Mouse (Mus musculus): ENCODE results near the gene Nnmt. TPM values are rescaled to one million over a fixed set of nuclear protein-coding genes. Genes with fewer than 3 reads are reported as not detected.
A peak's percentile ranks its signal among the peaks of the same experiment; 100 is the strongest.

The Nnmt gene
- polyA plus RNA-seq, 1 experiment from 2014 or later: 2.6 TPM

DNA sequence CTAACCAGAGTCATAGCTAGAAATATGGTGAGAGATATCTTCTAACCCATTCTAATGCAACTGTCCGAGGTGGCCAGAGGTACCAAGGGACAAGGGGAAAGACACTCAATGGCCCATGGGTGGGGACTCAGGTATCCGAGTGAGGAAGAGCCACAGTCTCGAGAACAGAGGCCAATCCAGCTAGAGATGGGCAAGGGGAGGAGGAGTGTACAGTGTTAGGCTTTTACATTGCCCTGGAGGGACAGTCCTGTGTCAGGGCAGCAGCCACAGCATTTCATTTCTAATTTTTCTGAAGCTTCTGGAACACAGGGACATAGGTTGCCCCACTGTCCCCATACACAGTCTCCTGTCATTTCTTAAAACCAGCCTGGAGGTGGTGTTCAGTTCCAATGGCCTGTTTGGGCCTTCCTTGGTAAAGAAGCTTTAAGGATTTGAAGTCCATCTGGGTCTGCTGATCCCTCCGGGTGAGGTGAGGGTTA, 40.7 kb upstream of the Nnmt start:
- no peak overlapping the region for H3K4me2 ChIP-seq (replicated peaks; ENCODE audit: low read depth, low read length)
- no peak for ATAC-seq
- H3K9ac ChIP-seq (replicated peaks; ENCODE audit: low read depth): no peak overlapping the region
- TF ChIP-seq CTCF (IDR thresholded peaks at IDR 0.05) (no peak), EP300 (IDR thresholded peaks at IDR 0.05) (no peak)
- no peak overlapping the region for H3K27ac ChIP-seq (ENCODE audit: low read length)
- H3K36me3 ChIP-seq (ENCODE audit: insufficient read depth, low read length): no peaks in the 10 kb centered on the region
- H3K9me3 ChIP-seq (ENCODE audit: low read length): no peaks in the 10 kb centered on the region
- H3K4me3 ChIP-seq (ENCODE audit: low read depth, low read length): no peak overlapping the region
- DNase-seq (ENCODE audit: low spot score): no peak
- no peaks in the 10 kb centered on the region for H3K27me3 ChIP-seq (replicated peaks; ENCODE audit: insufficient read depth, low read length)
- WGBS: 52% methylated on average over 4 of the region's 4 CpGs
- H3K4me1 ChIP-seq (ENCODE audit: insufficient read depth, low read depth, low read length): peaks cover 16% of the 10 kb centered on the region

DNA sequence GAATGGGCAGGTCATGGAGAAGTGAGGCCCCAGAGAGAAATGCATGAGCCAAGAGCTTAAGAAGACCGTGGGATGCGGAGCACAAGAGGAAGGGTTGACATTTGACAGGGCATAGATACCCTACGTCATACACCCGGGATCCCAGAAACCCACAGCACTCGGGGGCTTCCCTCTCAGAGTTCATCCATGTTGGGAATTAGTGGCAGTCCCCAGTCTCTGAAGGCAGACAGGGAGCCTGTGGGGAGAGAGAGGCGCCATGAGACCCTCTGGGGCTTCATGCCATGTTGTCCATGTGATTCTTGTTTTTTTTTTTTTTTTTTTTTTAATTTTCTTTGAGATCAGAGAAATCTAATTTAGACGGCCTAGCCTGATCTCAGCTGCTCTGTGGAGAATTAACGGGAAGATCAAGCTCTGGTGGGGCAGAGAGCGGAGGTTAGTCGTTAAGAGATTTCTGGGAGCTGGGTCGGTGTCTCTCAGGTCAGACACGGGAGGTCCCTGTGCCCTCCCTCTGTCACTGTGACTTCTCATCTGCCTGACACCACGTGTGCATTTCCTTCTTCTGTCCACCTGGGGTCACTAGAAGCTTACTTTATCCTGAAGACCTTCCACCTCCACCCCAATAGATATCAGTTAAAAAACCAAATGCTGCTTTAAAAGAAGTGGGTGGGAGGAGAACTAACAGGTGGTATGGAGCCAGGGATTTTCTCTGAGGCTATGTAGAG, 40.1 kb upstream of the Nnmt start:
- TF ChIP-seq CTCF (IDR thresholded peaks at IDR 0.05): peak; percentile 77
- no peak for TF ChIP-seq EP300 (IDR thresholded peaks at IDR 0.05)
- no peak for ATAC-seq
- DNase-seq (ENCODE audit: low spot score): peak; percentile 75

DNA sequence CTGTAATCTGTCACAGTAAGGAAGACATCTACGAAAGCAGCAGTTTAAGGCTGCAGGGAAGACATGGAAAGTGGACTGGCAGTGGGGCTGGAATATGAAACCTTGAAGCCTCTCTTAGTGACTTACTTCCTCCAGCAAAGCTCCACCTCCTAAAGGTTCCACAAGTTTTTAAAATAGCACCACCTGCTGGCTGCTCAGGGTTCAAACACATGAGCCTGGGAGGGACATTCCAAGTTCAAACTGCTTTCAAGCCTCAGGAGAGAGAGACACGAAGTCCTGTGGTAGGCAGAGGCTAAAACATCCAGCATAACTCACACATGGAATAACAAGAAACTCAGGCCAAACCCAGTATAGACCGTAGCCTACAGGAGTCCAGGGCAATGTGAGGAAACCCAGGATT, 39.4 kb upstream of the Nnmt start:
- Histone ChIP-seq H3K4me1 (ENCODE audit: insufficient read depth, low read depth, low read length) (peaks cover 16% of the 10 kb centered on the region), H3K9me3 (ENCODE audit: low read length) (no peaks in the 10 kb centered on the region), H3K4me2 (replicated peaks; ENCODE audit: low read depth, low read length) (no peak overlapping the region), H3K4me3 (ENCODE audit: low read depth, low read length) (no peak overlapping the region), H3K27me3 (replicated peaks; ENCODE audit: insufficient read depth, low read length) (no peaks in the 10 kb centered on the region), H3K27ac (ENCODE audit: low read length) (no peak overlapping the region), H3K9ac (replicated peaks; ENCODE audit: low read depth) (no peak overlapping the region), H3K36me3 (ENCODE audit: insufficient read depth, low read length) (no peaks in the 10 kb centered on the region)
- DNase-seq (ENCODE audit: low spot score): no peak
- no peak for TF ChIP-seq EP300 (IDR thresholded peaks at IDR 0.05)
- peak; percentile 32 for TF ChIP-seq CTCF (IDR thresholded peaks at IDR 0.05)
- 68% methylated on average over 3 of the region's 3 CpGs for WGBS
- no peak for ATAC-seq

More for the DNA sequence above, 40.1 kb upstream of the Nnmt start:
- no peak overlapping the region for H3K9ac ChIP-seq (replicated peaks; ENCODE audit: low read depth)
- H3K36me3 ChIP-seq (ENCODE audit: insufficient read depth, low read length): no peaks in the 10 kb centered on the region
- H3K4me1 ChIP-seq (ENCODE audit: insufficient read depth, low read depth, low read length): peaks cover 16% of the 10 kb centered on the region
- no peaks in the 10 kb centered on the region for H3K27me3 ChIP-seq (replicated peaks; ENCODE audit: insufficient read depth, low read length)
- 49% methylated on average over 13 of the region's 13 CpGs for WGBS
- H3K9me3 ChIP-seq (ENCODE audit: low read length): no peaks in the 10 kb centered on the region
- no peak overlapping the region for H3K27ac ChIP-seq (ENCODE audit: low read length)
- H3K4me3 ChIP-seq (ENCODE audit: low read depth, low read length): no peak overlapping the region
- H3K4me2 ChIP-seq (replicated peaks; ENCODE audit: low read depth, low read length): no peak overlapping the region

DNA sequence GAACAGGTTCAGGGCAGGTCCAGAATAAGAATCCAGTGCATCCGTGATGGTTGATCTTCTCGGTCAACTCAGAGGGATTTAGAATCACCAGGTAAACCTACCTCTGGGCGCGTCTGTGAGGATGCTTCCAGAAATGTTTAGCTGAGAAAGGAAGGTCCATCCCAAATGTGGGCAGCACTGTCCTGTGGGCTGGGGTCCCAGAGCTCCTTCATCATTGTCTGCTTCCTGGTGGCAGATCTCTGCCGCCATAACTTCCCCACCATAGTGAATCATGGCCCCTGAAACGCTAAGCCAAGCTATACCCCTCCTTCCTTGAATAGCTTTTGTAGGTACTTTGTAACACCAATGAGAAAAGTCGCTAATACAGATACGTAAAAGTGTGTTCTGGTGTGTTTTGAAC, 36.7 kb upstream of the Nnmt start:
- no peak for DNase-seq (ENCODE audit: low spot score)
- Histone ChIP-seq H3K4me2 (replicated peaks; ENCODE audit: low read depth, low read length) (no peak overlapping the region), H3K27ac (ENCODE audit: low read length) (no peak overlapping the region), H3K4me1 (ENCODE audit: insufficient read depth, low read depth, low read length) (peaks cover 1% of the 10 kb centered on the region), H3K9ac (replicated peaks; ENCODE audit: low read depth) (no peak overlapping the region), H3K27me3 (replicated peaks; ENCODE audit: insufficient read depth, low read length) (no peaks in the 10 kb centered on the region), H3K4me3 (ENCODE audit: low read depth, low read length) (no peak overlapping the region), H3K9me3 (ENCODE audit: low read length) (no peaks in the 10 kb centered on the region), H3K36me3 (ENCODE audit: insufficient read depth, low read length) (no peaks in the 10 kb centered on the region)
- no peak for TF ChIP-seq CTCF (IDR thresholded peaks at IDR 0.05)
- TF ChIP-seq EP300 (IDR thresholded peaks at IDR 0.05): no peak
- 91% methylated on average over 8 of the region's 8 CpGs for WGBS
- ATAC-seq: no peak

- H3K27ac ChIP-seq (ENCODE audit: low read length): no peak overlapping the region
- TF ChIP-seq EP300 (IDR thresholded peaks at IDR 0.05) (no peak), CTCF (IDR thresholded peaks at IDR 0.05) (no peak)
- H3K9me3 ChIP-seq (ENCODE audit: low read length): no peaks in the 10 kb centered on the region
- H3K4me1 ChIP-seq (ENCODE audit: insufficient read depth, low read depth, low read length): no peaks in the 10 kb centered on the region
- ATAC-seq (no peak), DNase-seq (ENCODE audit: low spot score) (no peak)
- no peaks in the 10 kb centered on the region for H3K27me3 ChIP-seq (replicated peaks; ENCODE audit: insufficient read depth, low read length)
- no peaks in the 10 kb centered on the region for H3K36me3 ChIP-seq (ENCODE audit: insufficient read depth, low read length)
- no peak overlapping the region for H3K9ac ChIP-seq (replicated peaks; ENCODE audit: low read depth)
- 59% methylated on average over 8 of the region's 8 CpGs for WGBS
- no peak overlapping the region for H3K4me2 ChIP-seq (replicated peaks; ENCODE audit: low read depth, low read length)
- H3K4me3 ChIP-seq (ENCODE audit: low read depth, low read length): no peak overlapping the region
Measured at GRCm38 (mm10) chr9:48640881-48641280, 35.9 kb upstream of the Nnmt start.

DNA sequence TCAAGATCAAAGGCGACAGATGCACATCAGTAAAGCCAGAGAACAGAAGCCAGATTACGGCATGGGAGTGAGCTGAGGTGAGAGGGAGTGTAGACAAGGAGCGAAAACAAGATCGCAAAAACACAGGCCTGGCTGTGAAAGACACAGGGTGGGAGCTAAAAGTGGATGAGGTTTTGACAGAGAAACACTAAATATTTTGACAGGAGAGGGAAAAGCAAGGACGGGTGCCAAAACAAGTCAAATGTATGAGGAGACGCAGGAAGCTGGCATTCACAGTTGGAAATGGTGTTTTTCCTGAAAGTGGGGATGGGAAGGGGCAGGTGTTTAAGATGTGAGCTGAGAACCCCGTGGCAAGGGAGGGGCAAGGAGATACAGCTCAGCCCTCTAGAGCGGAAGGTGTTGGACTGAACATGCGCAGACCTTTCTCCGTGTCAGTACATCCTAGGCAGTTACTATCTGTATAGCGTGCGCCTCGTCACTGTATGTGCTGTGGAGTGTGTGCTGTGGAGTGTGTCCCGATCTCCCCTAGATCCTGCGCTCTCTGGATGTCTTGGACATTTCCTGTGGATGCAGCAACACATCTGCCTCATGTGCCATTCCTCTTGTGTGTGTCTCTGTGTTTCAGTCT, 33.3 kb upstream of the Nnmt start:
- 34% methylated on average over 15 of the region's 15 CpGs for WGBS
- Histone ChIP-seq H3K27me3 (replicated peaks; ENCODE audit: insufficient read depth, low read length) (no peaks in the 10 kb centered on the region), H3K9ac (replicated peaks; ENCODE audit: low read depth) (no peak overlapping the region), H3K9me3 (ENCODE audit: low read length) (no peaks in the 10 kb centered on the region), H3K4me3 (ENCODE audit: low read depth, low read length) (no peak overlapping the region), H3K4me2 (replicated peaks; ENCODE audit: low read depth, low read length) (no peak overlapping the region), H3K27ac (ENCODE audit: low read length) (no peak overlapping the region), H3K36me3 (ENCODE audit: insufficient read depth, low read length) (no peaks in the 10 kb centered on the region), H3K4me1 (ENCODE audit: insufficient read depth, low read depth, low read length) (no peaks in the 10 kb centered on the region)
- DNase-seq (ENCODE audit: low spot score): peak; percentile 36
- TF ChIP-seq CTCF (IDR thresholded peaks at IDR 0.05) (no peak), EP300 (IDR thresholded peaks at IDR 0.05) (no peak)
- ATAC-seq: peak; percentile 66

All from lung, postnatal 0 days (tissue).